Mouse (Mus musculus) retina, embryonic 14.5 days (tissue): ENCODE data around the gene Stap1.

Experiments
- DNase-seq: peaks from one replicate; pipeline ENCODE4 v3.0.0-alpha.2; 2015; ENCODE audit warnings: low spot score

Stap1 gene

DNA sequence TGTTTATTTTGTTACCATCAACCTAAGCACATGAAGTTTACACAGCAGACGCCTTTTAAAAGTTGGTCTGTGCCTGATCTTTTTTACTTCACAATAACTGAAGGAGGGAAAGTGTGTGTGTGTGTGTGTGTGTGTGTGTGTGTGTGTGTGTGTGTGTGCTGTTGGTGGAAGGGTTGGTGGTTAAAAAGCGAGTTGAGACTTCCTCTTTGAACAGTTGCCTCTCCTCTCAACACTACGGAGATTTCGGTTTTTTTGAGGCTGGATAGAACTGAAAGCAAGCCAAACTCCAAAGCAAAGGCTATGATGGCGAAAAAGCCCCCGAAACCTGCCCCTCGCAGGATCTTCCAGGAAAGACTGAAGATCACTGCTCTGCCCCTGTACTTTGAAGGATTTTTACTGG lies at the start of gene Stap1:
TSS of gene Stap1 (plus strand) at position 209 of the 400 bp plus-strand sequence.
- DNase-seq: no peak

DNA sequence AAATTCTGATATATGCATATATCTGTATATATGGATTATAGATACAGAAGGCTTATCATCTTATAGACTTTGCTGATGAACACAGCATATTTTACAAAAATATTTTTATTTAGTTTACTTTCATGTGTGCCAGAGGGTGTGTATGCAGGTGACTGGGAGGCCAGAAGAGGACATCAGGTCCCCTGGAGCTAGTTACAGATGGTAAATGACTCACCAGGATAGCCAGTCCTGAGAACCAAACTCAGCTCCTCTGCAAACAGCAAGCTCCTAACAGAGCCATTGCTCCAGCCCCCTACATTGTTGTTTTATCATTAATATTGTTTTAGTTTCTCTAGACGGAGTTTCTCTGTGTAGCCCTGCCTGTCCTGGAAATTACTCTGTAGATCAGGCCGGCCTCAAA lies 41.7 kb upstream of the Stap1 start:
- no peak for DNase-seq

DNA sequence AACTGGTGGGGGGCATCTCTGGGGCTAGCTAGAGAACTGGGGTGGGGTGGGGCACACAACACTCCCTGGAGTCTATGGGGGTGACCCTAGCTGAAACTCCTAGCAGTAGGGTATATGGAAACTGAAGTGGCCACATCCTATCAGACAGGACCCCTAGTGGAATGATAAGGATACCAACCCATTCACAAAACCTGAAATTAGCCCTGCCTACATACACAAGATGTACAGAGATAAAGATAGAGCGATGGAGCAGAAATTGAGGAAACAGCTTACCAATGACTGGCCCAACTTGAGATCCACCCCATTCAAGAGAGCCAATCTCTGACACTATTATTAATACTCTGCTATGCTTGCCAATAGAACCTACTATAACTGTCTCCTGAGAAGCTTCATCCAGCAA lies 8.0 kb upstream of the Stap1 start:
- no peak for DNase-seq

- peak; percentile 99 for DNase-seq
Observed at GRCm38 (mm10) chr5:86065101-86065875, 6.3 kb upstream of the Stap1 start, which contains the start of gene Cenpc1. Gene Cenpc1 (minus strand): TSS chr5:86065583.

DNA sequence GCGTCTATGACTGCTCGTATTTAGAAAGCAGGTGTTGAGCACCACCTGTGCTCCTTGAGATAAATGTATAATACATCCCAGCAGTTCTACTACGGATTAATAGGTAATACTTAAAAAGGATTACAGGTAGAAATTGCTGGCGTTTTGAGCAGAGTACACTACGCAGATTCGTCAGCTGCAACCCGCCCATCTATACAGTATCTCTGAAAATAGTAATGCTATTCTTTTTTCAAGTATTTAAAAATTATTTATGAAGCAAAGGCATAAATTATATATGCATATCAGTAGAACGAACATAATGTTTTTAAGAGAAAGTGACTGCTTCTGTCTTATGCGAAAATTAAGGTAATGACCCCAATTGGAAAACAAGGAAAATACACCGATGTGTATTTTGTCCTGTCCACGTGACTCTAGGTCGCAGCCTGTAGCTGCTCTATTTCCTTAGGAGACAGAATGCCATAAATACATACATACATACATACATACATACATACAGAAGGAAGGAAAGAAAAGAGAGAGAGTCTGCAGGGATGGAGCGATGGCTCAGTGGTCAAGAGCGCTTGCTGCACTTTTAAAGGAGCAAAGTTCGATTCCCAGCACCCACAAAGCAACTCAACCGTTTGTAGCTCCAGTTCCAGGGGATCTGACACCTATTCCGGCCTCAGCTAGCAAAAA lies 5.5 kb upstream of the Stap1 start:
- no peak for DNase-seq

DNA sequence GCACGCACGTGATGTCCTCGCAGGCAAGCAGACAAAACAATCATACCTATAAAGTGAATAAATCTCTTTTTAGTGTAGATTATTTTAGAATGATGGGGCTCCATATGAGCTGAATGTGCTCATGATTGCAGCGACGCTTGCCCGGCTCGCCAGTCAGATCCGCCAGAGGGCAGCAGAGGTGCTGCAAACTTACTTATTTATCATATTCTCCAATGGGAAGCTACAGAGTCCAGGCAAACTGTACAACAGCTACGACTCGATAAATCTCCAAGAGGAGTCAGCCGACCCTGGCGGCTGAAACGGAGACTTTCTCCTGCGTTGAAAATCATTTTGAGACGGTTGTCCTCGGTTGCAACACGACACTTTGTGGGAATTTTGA lies 5.0 kb upstream of the Stap1 start:
- DNase-seq: peak; percentile 94

- DNase-seq: no peak
Observed at GRCm38 (mm10) chr5:86068451-86068850, 3.1 kb upstream of the Stap1 start.

GRCm38 (mm10) chr5:86069121-86069520 lies 2.4 kb upstream of the Stap1 start:
- no peak for DNase-seq

GRCm38 (mm10) chr5:86072756-86073386 lies 1.3 kb downstream of the Stap1 start:
- DNase-seq: no peak

DNA sequence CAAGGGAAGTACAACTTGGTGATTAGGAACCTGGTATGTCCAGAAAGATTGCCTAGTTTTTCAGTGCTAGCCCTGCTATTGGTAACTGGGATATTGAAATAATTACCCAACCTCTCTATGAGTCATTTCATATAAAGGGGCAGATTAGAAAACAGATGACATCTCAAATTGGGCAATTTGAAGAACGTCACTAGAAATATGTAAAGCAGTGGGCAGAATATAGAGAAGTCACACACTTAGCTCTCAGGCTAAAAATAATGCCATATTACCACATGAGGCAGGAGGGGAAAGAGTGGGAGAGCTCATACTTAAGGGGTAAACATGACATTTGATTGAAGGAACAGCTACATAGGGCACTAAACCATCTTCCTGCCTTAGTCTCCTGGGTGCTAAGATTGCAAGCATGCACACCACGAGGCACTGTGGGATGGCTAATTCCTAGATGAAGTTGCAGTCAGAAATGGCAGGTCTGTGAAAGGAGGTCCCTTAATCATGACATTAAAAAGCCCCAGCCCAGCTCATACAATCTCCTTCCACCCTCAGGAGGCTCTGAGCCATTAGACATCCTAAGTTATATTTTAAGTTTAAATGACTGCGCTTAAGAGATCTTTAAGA lies 7.3 kb downstream of the Stap1 start:
- DNase-seq: no peak

DNA sequence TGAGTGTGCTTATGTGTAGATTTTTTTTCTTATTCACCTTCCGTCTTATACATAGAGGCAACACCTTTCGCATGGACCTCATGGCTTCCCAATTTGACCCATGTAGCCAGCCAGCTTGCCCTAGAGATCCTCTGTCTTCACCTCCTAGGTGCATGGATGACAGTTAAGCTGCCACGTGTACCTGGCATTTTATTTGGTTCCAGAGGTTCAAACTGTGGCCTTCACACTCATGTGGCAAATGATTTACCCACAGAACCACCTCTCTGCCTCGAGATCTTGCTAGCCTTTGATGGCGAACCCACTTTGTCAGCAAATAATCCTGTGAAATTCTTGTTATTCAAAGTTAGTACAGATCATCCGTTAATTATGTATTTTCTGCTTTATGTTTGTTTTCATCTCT lies 12.4 kb downstream of the Stap1 start:
- no peak for DNase-seq

DNA sequence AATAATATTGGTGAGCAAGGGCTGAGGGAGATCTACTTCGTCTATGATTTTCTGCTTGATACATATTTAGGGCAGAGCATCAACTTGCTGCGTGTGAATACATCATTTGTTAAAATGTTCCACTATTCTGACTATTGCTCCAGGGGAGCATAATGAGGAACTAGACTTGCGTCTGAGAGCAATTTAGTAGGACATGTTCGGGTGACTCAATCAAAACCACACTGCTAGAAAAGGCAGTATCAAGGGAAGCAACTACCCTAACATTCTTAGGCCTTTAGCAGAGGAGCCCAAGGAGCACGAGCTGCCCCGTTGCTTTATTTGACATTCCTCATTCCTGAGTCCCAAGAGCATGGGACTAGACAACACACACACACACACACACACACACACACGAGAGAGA lies 13.4 kb downstream of the Stap1 start:
- no peak for DNase-seq

DNA sequence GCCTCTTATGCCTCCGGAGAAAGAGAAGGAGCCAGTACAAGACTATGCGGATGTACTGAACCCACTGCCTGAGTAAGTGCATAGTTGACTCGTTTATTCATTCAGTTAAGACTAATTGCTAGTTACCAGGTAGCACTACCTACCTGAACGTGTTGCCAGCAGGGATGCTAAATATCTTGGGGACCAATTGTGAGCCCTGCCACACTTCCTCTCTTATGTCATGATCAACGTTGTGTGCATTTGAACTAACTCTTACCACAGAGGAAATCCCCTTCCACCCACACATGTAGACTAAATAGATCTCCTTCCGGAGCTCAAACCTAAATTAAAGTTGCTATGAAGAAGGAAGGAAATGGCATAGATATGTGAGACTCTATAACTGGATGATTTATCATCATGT lies 15.2 kb downstream of the Stap1 start:
- DNase-seq: no peak

DNA sequence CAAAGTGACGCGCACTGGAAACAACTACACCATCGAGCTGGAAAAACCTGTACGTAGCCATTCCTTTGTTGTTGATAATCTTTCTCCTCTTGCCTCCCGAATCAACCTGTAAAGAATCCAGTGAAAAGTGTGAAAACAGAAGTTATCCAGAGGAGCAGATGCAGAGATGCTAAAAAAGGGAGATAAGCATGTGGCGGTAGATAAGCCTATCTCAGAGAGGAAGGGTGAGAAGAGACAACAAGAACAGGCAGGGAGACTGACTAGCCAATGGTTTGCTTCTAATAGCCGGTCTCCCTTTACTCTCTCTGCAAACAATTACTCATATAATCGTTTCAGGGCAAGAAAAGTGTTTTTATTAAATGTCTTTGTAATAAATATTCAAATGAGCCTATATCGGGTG lies 23.2 kb downstream of the Stap1 start:
- DNase-seq: no peak

DNA sequence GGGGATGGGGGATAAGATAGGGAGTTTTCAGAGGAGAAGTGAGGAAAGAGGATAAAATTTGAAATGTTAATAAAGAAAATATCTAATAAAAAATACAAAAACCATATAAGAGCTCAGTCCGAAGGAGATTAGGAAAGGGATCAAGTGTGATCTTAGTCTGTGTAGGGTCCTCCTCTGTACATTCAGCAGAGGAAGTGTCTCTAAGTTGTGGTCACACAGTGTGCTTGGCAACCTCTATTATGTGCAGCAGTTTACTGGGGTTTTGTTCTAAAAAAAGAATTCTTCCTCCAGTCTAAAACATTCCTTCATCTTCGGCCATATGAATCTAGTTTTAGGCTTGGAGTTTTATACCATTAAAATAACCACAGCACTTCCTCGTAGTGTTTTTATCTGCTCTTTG lies 27.4 kb downstream of the Stap1 start:
- no peak for DNase-seq

DNA sequence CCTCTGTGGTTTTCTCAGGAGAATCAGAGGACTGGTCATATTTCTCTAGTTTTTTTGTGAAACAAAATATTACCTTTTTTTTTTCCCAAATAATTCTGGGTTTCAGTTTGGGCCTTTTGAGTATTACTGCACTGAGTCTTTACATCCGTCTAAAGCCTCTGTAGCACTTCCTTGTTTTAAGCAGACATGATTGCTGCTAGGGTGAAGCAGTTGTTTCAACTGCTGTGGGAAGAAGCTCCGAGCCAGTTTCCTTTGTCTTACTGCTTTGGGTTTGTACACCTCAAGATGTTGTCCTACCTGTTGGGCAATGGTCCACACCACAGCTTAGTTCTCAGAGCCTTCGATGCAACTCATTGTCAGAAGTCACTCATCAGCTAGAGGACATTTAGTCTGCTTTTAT lies 29.1 kb downstream of the Stap1 start:
- DNase-seq: no peak

DNA sequence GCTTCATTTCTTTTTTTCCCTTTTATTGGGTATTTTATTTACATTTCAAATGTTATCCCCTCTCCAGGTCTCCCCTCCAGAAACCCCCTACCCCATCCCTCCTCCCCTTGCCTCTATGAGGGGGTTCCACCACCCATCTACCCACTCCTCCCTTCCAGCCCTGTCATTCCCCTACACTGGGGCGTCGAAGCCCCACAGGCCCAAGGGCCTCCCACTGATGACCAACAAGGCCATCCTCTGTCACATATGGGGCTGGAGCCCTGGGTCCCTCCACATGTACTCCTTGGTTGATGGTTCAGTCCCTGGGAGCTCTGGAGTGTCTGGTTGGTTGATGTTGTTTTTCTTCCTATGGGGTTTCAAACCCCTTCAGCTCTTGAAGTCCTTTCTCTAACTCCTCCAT lies 30.6 kb downstream of the Stap1 start:
- no peak for DNase-seq

GRCm38 (mm10) chr5:86106610-86107009 lies 35.1 kb downstream of the Stap1 start:
- no peak for DNase-seq

GRCm38 (mm10) chr5:86111074-86111473 lies 39.5 kb downstream of the Stap1 start:
- DNase-seq: no peak

- no peak for DNase-seq
Observed at GRCm38 (mm10) chr5:86113037-86113436, 41.5 kb downstream of the Stap1 start.

GRCm38 (mm10) chr5:86113997-86114396 lies 42.5 kb downstream of the Stap1 start:
- DNase-seq: no peak

DNA sequence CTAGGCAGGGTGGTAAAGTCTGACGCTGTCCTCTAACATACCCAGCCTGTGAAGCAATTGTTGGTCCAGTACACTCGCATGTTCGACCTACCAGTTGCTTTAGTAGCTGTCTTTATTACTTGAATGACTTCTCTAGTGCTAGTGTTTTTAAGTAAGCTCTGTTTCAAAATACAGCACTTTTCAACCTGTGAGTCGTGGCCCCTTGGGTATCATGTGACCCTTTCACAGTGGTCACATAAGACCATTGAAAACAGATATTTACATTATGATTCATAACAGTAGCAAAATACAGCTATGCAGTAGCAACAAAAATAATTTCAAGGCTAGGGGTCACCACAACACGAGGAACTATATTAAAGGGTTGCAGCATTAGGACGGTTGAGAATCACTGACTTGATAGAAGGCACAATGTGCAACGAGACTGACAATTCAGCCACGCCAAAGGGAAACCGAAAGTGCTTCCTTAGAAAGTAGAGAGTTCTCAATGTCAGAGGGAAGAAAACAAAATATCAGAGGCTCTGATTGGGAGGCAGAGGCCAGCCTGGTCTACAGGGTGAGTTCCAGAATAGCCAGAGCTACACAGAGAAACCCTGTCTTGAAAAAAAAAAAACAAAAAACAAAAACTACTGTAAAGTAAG lies 47.0 kb downstream of the Stap1 start:
- no peak for DNase-seq
